ENCODE assay signal across 9 mouse cellular contexts in genomic region chr10:34206436-34206782, GRCm38 (mm10). TPM values are rescaled to one million over a fixed set of nuclear protein-coding genes. Genes with fewer than 3 reads are reported as not detected.
DNase-seq lines count a peak whose midpoint lies in the region; ATAC-seq lines count a peak whose summit lies in the region.
"Had no signal": no experiment of that assay in that cellular context is flagged by ENCODE, and none has a peak within 500 bp of the region (broad histone marks: within the 10 kb centered on the region; RNA-seq: fewer than 3 reads in every experiment).

No protein-coding gene starts in this region.

- peak overlapping the region; percentile 86 for H3K9ac ChIP-seq in forebrain, embryonic 13.5 days
- H3K9ac ChIP-seq in limb, embryonic 13.5 days: peak overlapping the region; percentile 89
- H3K9ac ChIP-seq in midbrain, embryonic 11.5 days (ENCODE audit: low read length): peak overlapping the region; percentile 76
- peak overlapping the region; percentile 84 for H3K9ac ChIP-seq in stomach, embryonic 15.5 days

- WGBS in forebrain, embryonic 13.5 days: under 1% methylated on average over 15 of the region's 15 CpGs
- under 1% methylated on average over 15 of the region's 15 CpGs for WGBS in limb, embryonic 13.5 days
- 1% methylated on average over 15 of the region's 15 CpGs for WGBS in midbrain, embryonic 11.5 days
- whole genome bisulfite sequencing in stomach, embryonic 15.5 days: under 1% methylated on average over 15 of the region's 15 CpGs

- H3K4me3 ChIP-seq in forebrain, embryonic 13.5 days: peak overlapping the region; percentile 77
- H3K4me3 ChIP-seq in limb, embryonic 13.5 days: peak overlapping the region; percentile 67
- peak overlapping the region; percentile 65 for H3K4me3 ChIP-seq in midbrain, embryonic 11.5 days (ENCODE audit: low read depth, low read length)
- H3K4me3 ChIP-seq in stomach, embryonic 15.5 days (replicated peaks): peak overlapping the region; percentile 71

- intact Hi-C loops in heart, postnatal 25 days (cut with DNase I): loop anchor here (5.0 kb wide), 1 partner anchor 76 kb away; the partner anchor contains the start of gene Tspyl1

- peak overlapping the region; percentile 59; the same call in 1 of the 2 replicates for H3K27ac ChIP-seq in forebrain, embryonic 13.5 days
- peak overlapping the region; percentile 95 for H3K27ac ChIP-seq in limb, embryonic 13.5 days
- H3K27ac ChIP-seq in midbrain, embryonic 11.5 days (ENCODE audit: low read depth, low read length): no peak overlapping the region
- peak overlapping the region; percentile 93 for H3K27ac ChIP-seq in stomach, embryonic 15.5 days

- H3K9me3 ChIP-seq in forebrain, embryonic 13.5 days (replicated peaks): no peaks in the 10 kb centered on the region
- no peaks in the 10 kb centered on the region for H3K9me3 ChIP-seq in limb, embryonic 13.5 days
- H3K9me3 ChIP-seq in midbrain, embryonic 11.5 days (ENCODE audit: control insufficient read depth, low read length): no peaks in the 10 kb centered on the region
- H3K9me3 ChIP-seq in stomach, embryonic 15.5 days: no peaks in the 10 kb centered on the region
- H3K9me3 ChIP-seq: G1E had no signal

- H3K27me3 ChIP-seq in forebrain, embryonic 13.5 days: no peaks in the 10 kb centered on the region
- no peaks in the 10 kb centered on the region for H3K27me3 ChIP-seq in limb, embryonic 13.5 days
- H3K27me3 ChIP-seq in midbrain, embryonic 11.5 days (ENCODE audit: control insufficient read depth, insufficient read depth, low read length): no peaks in the 10 kb centered on the region
- H3K27me3 ChIP-seq in stomach, embryonic 15.5 days (replicated peaks): no peaks in the 10 kb centered on the region

- peak; percentile 58; the same call in 1 of the 2 replicates for ATAC-seq in forebrain, embryonic 13.5 days
- peak; percentile 59 for ATAC-seq in limb, embryonic 13.5 days (ENCODE audit: low FRiP score, low read depth)
- ATAC-seq in midbrain, embryonic 11.5 days (ENCODE audit: low FRiP score): no peak
- ATAC-seq in stomach, embryonic 15.5 days (ENCODE audit: insufficient read depth, low FRiP score, low read depth): no peak; the same call in 1 of the 2 replicates

- peak overlapping the region; percentile 79 for H3K4me2 ChIP-seq in forebrain, embryonic 13.5 days
- peak overlapping the region; percentile 73 for H3K4me2 ChIP-seq in limb, embryonic 13.5 days (replicated peaks)
- peak overlapping the region; percentile 69 for H3K4me2 ChIP-seq in midbrain, embryonic 11.5 days
- peak overlapping the region; percentile 81 for H3K4me2 ChIP-seq in stomach, embryonic 15.5 days

- peaks cover 3% of the 10 kb centered on the region for H3K4me1 ChIP-seq in forebrain, embryonic 13.5 days
- H3K4me1 ChIP-seq in limb, embryonic 13.5 days: peaks cover 23% of the 10 kb centered on the region
- peaks cover 3% of the 10 kb centered on the region; the same call in 1 of the 2 replicates for H3K4me1 ChIP-seq in midbrain, embryonic 11.5 days (ENCODE audit: control insufficient read depth, insufficient read depth, low read length)
- 0 out of 2 replicates have a peak, but pooled peaks cover 3% of the 10 kb centered on the region for H3K4me1 ChIP-seq in stomach, embryonic 15.5 days

- H3K36me3 ChIP-seq in forebrain, embryonic 13.5 days (ENCODE audit: poor library complexity, severe bottlenecking): no peaks in the 10 kb centered on the region
- peaks cover 6% of the 10 kb centered on the region; the same call in 1 of the 2 replicates for H3K36me3 ChIP-seq in limb, embryonic 13.5 days
- H3K36me3 ChIP-seq in midbrain, embryonic 11.5 days (ENCODE audit: control insufficient read depth, insufficient read depth, low read length): no peaks in the 10 kb centered on the region
- H3K36me3 ChIP-seq in stomach, embryonic 15.5 days: no peaks in the 10 kb centered on the region
- H3K36me3 ChIP-seq: G1E had no signal

- DNase-seq in cerebellum, postnatal 25 days: peak; percentile 15 to 18
- DNase-seq in cerebellum, adult 9-11 months: no peak
- DNase-seq in R1 (ENCODE audit: low read depth, low spot score): peak; percentile 86
- DNase-seq in heart, postnatal 25 days (ENCODE audit: low spot score): peak; percentile 53
- no peak for DNase-seq in midbrain, embryonic 11.5 days (ENCODE audit: low spot score, missing footprints)

RNA-seq across cellular contexts. Expression of gene Dse, which starts 1.1 kb away (rescaled TPM):
- polyA plus RNA-seq in forebrain, embryonic 13.5 days (2015; fragmentation: Nextera tagmentation; extraction: Ambion mirVana): 4.6 and 4.9 TPM in 2 replicates
- 1 to 10 TPM; 5.7 to 5.8 TPM for total RNA-seq in heart, postnatal 25 days (2021)
- polyA plus RNA-seq in limb, embryonic 13.5 days (2015; fragmentation: Nextera tagmentation; extraction: Ambion mirVana): 44.0 and 44.5 TPM in 2 replicates
- 21.1 and 24.8 TPM in 2 replicates for polyA plus RNA-seq in midbrain, embryonic 11.5 days (2014; fragmentation: Nextera tagmentation; extraction: Ambion mirVana)
- polyA plus RNA-seq in stomach, embryonic 15.5 days (2015; fragmentation: Nextera tagmentation; extraction: Ambion mirVana): 16.7 and 19.2 TPM in 2 replicates
- polyA plus RNA-seq: G1E had no signal

Comparison
In these comparisons a context has a peak if more than half of its experiments do, and no peak if none do; other contexts are left out.
1. DNase-seq: peak in cerebellum, postnatal 25 days (2 of 2), R1 (single experiment) and heart, postnatal 25 days (single experiment); none in cerebellum, adult 9-11 months (single experiment) and midbrain, embryonic 11.5 days (single experiment).
2. ATAC-seq: peak in forebrain, embryonic 13.5 days (single experiment) and limb, embryonic 13.5 days (single experiment); none in midbrain, embryonic 11.5 days (single experiment) and stomach, embryonic 15.5 days (single experiment).
3. Peak in every context shown above with its lines, with median percentiles within 50 percentile points of each other: H3K4me2 ChIP-seq, H3K4me3 ChIP-seq and H3K9ac ChIP-seq.